Mouse (Mus musculus) neutrophil, adult 65 days (primary cell): ENCODE measurements around the gene Ctc1. TPM values are rescaled to one million over a fixed set of nuclear protein-coding genes. Genes with fewer than 3 reads are reported as not detected.

ENCODE experiments used
- total RNA-seq: library from RNA; stranded (reverse); gene quantifications from 2 replicates; pipeline ENCODE4 v1.2.4, GENCODE M21; 2023

The Ctc1 gene
- total RNA-seq, result 26.5 and 40.5 TPM in 2 replicates

GRCm38 (mm10) chr11:69015644-69016441 is at the start of gene Ctc1:
Gene Ctc1 (plus strand): TSS chr11:69015911.

DNA sequence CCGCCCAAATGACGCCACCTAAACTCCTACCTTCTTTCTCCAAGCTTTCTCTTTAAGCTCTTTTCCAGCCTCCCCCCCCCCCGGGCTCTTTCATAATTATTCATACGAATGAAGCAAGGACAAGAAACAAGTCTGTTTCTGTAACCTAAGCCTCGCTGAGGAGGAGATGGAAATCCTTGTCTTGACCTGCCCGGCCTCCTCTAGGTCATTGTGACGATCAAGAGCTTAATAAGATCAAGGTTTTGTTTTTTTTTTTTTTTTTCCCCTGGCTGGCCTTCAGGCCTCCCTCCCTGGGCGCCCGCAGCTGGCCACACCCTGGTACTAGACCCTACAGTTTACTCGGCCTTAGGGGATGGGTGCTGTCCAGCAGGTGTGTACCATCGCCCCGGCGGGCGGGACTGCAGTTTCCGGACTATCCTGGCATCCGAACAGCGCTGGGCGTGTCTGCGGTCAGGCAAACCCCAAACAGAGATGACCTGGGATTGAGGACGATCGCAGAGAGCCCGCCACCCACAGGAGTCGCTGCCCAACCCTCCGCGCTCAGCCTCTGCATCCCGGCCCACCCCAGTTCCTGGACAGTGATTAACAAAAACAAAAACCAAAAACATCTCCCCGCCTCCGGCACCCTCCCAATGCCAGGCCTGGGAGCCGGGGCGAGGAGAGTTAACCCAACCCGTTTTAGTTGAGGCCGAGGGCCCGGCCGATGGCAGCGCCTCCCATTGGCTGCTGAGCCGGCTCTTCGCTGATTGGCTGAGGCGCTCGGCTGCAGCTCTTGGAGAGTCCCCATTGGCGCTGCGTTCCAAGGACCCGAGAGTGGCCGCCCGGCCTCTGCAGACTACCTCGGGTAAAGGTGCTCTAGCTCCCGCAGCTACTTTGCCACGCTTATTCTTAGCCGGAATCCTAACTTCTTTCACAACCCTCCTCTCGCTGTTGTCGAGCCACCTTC is 48.1 kb upstream of the Ctc1 start, which contains the start of gene Slc25a35:
Gene Slc25a35 (plus strand): TSS at position 795 of the 946 bp plus-strand sequence.

GRCm38 (mm10) chr11:68975085-68975484 is 40.6 kb upstream of the Ctc1 start, which contains the start of gene Rangrf:
Gene Rangrf (minus strand): TSS chr11:68975185.

DNA sequence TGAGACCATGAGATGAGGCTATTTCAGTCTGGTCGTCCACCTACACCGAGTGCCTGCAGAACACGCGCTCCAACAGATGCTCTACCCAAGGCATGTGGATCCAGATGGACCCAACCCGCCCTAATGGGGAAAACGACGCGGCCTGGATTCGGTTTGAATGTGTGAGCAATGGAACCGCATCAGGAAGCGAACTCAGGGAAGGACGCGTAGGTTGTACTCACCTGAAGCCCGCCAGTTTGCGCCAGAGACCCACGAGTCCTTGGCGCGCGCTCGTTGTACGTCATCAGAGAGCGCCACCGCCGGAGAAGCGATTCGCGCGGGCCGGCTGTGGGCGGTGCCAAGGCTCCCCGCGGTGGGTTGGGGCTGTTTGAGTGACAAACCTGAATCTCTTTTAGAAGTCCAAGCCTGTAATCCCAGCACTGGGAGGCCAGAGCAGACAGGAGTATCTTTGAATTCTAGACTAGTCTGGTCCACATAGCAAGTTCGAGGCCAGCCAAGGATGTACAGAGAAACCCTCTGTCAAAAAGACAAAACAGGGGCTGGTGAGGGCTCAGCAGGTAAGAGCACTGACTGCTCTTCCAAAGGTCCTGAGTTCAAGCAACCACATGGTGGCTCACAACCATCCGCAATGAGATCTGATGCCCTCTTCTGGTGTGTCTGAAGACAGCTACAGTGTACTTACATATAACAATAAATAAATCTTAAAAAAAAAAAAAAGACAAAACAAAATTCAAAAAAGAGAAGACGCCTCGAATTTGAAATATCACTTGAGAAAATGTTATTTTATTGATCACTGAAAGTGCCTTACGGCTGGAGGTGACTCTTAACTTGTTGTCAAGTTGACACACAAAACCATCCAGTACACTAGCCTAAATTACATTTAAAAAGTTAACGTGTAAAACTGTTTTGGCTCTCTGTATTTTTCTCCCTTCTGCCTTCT is 7.3 kb upstream of the Ctc1 start, which contains the start of gene Pfas:
Gene Pfas (minus strand): TSS at position 279 of the 940 bp plus-strand sequence.

GRCm38 (mm10) chr11:69045531-69046394 is 30.1 kb downstream of the Ctc1 start, which contains the start of gene Aurkb:
Gene Aurkb (plus strand): TSS chr11:69045647.

GRCm38 (mm10) chr11:69059357-69059974 is 43.8 kb downstream of the Ctc1 start, which contains the start of gene Borcs6:
Gene Borcs6 (plus strand): TSS chr11:69059717.

GRCm38 (mm10) chr11:69070590-69071222 is 55.0 kb downstream of the Ctc1 start, which contains the start of gene Tmem107:
Gene Tmem107 (plus strand): TSS chr11:69070806.

Other genes with a start within 250 kb of the Ctc1 start
- gene Ndel1, start 144.1 kb upstream of the Ctc1 start, total RNA-seq, result 257 and 335 TPM in 2 replicates
- not detected in 2 replicates for gene Rnf222, start 127.4 kb upstream of the Ctc1 start, total RNA-seq
- gene Rpl26, start 114.3 kb upstream of the Ctc1 start, total RNA-seq, result 419 and 636 TPM in 2 replicates
- gene Odf4, start 88.8 kb upstream of the Ctc1 start, total RNA-seq, result not detected in 2 replicates
- gene Arhgef15, start 58.4 kb upstream of the Ctc1 start, total RNA-seq, result not detected in 2 replicates
- gene Slc25a35, start 47.8 kb upstream of the Ctc1 start, total RNA-seq, result 1.7 and 3.3 TPM in 2 replicates
- gene Rangrf, start 40.7 kb upstream of the Ctc1 start, total RNA-seq, result 2.3 and 4.0 TPM in 2 replicates
- 14.2 and 18.1 TPM in 2 replicates for gene Pfas, start 7.5 kb upstream of the Ctc1 start, total RNA-seq
- 66.6 and 91.0 TPM in 2 replicates for gene Aurkb, start 29.7 kb downstream of the Ctc1 start, total RNA-seq
- gene Borcs6, start 43.8 kb downstream of the Ctc1 start, total RNA-seq, result 41.4 and 58.9 TPM in 2 replicates
- gene Tmem107, start 54.9 kb downstream of the Ctc1 start, total RNA-seq, result 1.4 and 1.7 TPM in 2 replicates
- gene Vamp2, start 72.6 kb downstream of the Ctc1 start, total RNA-seq, result 204 and 249 TPM in 2 replicates
- gene Per1, start 79.3 kb downstream of the Ctc1 start, total RNA-seq, result 481 and 552 TPM in 2 replicates
- not detected in 2 replicates for gene Hes7, start 104.5 kb downstream of the Ctc1 start, total RNA-seq
- gene 9130213A22Rik, start 106.7 kb downstream of the Ctc1 start, total RNA-seq, result not detected in 2 replicates
- not detected in 2 replicates for gene Aloxe3, start 110.0 kb downstream of the Ctc1 start, total RNA-seq
- gene Alox12b, start 141.1 kb downstream of the Ctc1 start, total RNA-seq, result not detected in 2 replicates
- 0.13 TPM in 1 of 2 replicates, not detected in the other for gene Alox8, start 181.9 kb downstream of the Ctc1 start, total RNA-seq
- gene Gucy2e, start 221.1 kb downstream of the Ctc1 start, total RNA-seq, result not detected in 2 replicates